Mouse (Mus musculus) thymus, adult 2 months (tissue): ENCODE results near the gene Nek2. TPM values are rescaled to one million over a fixed set of nuclear protein-coding genes. Genes with fewer than 3 reads are reported as not detected.
A peak's percentile ranks its signal among the peaks of the same experiment; 100 is the strongest.

Experiments
- DNase-seq: peaks from one replicate; pipeline ENCODE4 v3.0.0; 2021
- H3K27ac ChIP-seq: fragments of 200-500 bp; 2 replicates; pipeline ENCODE4 v1.5.1; 2012; ENCODE audit warnings: low read length, control low read depth; ENCODE audit not compliant: control insufficient read depth, insufficient read depth
- H3K27me3 ChIP-seq: fragments of 200-500 bp; 2 replicates; pipeline ENCODE4 v1.6.1; 2012; ENCODE audit warnings: mild to moderate bottlenecking, low read length, moderate library complexity, mixed read lengths; ENCODE audit not compliant: control insufficient read depth, insufficient read depth
- H3K36me3 ChIP-seq: fragments of 200-500 bp; 2 replicates; pipeline ENCODE4 v1.6.1; 2012; ENCODE audit warnings: mild to moderate bottlenecking, low read length, moderate library complexity; ENCODE audit not compliant: control insufficient read depth, insufficient read depth
- H3K4me1 ChIP-seq: fragments of 200-500 bp; replicated peaks from 2 replicates; pipeline ENCODE4 v1.6.1; 2012; ENCODE audit warnings: low read length; ENCODE audit not compliant: control insufficient read depth, insufficient read depth
- H3K4me3 ChIP-seq: fragments of 200-500 bp; 2 replicates; pipeline ENCODE4 v1.5.1; 2012; ENCODE audit warnings: mild to moderate bottlenecking, low read length, control low read depth, moderate library complexity; ENCODE audit not compliant: control insufficient read depth, insufficient read depth
- CTCF ChIP-seq: fragments of 200-500 bp; IDR thresholded peaks from 2 replicates; pipeline ENCODE4 v1.5.1; 2012; ENCODE audit warnings: mild to moderate bottlenecking, control low read depth, low read length, moderate library complexity, borderline replicate concordance; ENCODE audit not compliant: control insufficient read depth, poor library complexity, insufficient read depth; ENCODE audit errors: extremely low read depth
- POLR2A ChIP-seq: fragments of 200-500 bp; IDR thresholded peaks from 2 replicates; pipeline ENCODE4 v1.6.1; 2012; ENCODE audit warnings: mild to moderate bottlenecking, low read length, control low read depth, moderate library complexity; ENCODE audit not compliant: control insufficient read depth, poor library complexity, insufficient read depth; ENCODE audit errors: extremely low read depth
- WGBS: fragments of 180-500 bp; shearing (Covaris S2); methylation state at CpG from one replicate; pipeline ENCODE4 v1.1.7; 2018; 5-methylcytosine and 5-hydroxymethylcytosine counted together
- polyA plus RNA-seq: library from polyadenylated mRNA; depleted of rRNA; stranded (reverse); fragments of >200 nt; gene quantifications from 2 replicates; pipeline ENCODE4 v1.2.3, GENCODE M21; 2012

Nek2 gene
- polyA plus RNA-seq, 1 experiment: 14.9 TPM

DNA sequence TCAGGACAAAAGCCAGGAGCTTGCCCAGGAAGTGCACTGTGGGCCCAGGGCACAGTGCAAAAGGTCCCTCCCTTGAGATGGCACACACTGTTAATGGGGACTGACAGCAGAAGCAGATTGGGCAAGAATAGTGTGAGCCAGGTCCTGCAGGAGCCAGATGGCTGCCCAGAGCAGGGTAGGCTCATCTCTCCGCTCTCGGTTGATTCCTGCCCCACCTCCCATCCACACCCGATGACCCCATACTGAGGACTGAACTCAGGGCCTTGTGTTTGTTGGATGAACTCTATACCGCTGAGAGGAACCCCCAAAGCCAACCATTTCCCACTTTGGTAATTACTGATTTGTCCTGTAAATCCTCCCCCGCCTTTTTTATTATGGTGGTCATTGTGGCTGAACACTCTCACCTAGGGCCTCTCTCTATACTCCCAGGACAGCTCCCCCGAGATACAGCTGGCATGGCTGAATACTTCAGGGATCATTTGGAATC is 3.1 kb upstream of the Nek2 start:
- Histone ChIP-seq H3K36me3 (no peaks in the 10 kb centered on the region), H3K4me3 (no peak overlapping the region), H3K4me1 (peaks cover 6% of the 10 kb centered on the region), H3K27ac (no peak overlapping the region), H3K27me3 (no peaks in the 10 kb centered on the region)
- DNase-seq: no peak
- no peak for TF ChIP-seq POLR2A
- no peak for TF ChIP-seq CTCF
- 64% methylated on average over 6 of the region's 6 CpGs for WGBS

DNA sequence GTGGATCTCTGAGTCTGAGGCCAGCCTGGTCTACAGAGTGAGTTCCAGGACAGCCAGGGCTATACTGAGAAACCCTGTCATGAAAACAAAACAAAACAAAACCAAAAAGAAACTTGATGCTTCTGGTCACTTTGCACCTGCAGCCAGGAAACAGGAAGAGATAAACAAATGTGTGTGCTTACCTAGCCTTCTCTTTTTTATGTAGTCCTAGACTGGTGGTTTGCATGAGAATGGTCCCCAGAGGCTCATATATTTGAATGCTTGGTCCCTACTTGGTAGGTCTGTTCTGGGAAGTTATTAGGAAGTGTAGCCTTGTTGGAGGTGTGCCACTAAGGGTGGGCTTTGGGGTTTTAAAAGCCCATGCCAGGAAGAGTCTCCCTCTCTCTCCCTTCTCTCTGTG is 2.2 kb upstream of the Nek2 start:
- no peak for TF ChIP-seq CTCF
- no peak for TF ChIP-seq POLR2A
- Histone ChIP-seq H3K36me3 (no peaks in the 10 kb centered on the region), H3K27me3 (no peaks in the 10 kb centered on the region), H3K4me3 (no peak overlapping the region), H3K4me1 (peaks cover 4% of the 10 kb centered on the region), H3K27ac (no peak overlapping the region)
- DNase-seq: no peak

DNA sequence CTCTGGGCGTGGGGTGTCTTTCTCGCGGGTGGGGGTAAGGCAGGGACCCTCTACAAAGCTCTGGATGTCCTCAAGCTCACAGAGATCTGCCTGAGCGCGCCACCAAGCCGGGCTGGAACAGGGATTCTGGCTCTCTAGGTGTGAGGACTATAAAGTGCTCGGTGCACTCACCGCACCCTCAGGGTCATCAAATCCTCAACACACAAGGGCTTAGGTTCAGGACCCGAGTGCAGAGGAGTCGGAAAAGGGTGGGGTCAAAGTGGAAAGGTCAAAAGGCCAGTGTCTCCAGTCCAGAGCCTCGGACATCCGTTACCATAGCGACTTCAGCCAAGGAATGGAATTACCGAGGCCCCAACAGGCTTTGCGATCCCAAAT is 306 bp upstream of the Nek2 start:
- Histone ChIP-seq H3K27me3 (no peaks in the 10 kb centered on the region), H3K27ac (no peak overlapping the region), H3K4me3 (peak overlapping the region; percentile 76), H3K36me3 (peaks cover 4% of the 10 kb centered on the region; the same call in 1 of the 2 replicates), H3K4me1 (peaks cover 4% of the 10 kb centered on the region)
- WGBS: 19% methylated on average over 15 of the region's 15 CpGs
- no peak for DNase-seq
- TF ChIP-seq POLR2A: no peak
- no peak for TF ChIP-seq CTCF

DNA sequence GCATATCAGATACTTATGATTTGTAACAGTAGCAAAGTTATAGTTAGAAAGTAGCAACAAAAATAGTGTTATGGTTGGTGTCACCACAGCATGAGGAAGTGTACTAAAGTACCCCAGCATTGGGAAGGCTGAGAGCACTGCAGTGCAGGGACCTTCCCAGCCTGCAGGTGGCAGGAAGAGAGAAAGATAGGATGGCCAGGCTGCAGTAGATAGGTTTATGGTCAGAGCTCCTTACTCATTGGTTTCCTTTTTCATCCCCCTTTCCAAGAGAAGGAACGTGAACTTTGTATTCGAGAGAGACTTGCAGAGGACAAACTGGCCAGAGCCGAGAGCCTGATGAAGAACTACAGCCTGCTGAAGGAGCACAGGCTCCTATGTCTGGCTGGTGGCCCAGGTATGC is 7.9 kb downstream of the Nek2 start:
- Histone ChIP-seq H3K36me3 (peaks cover 35% of the 10 kb centered on the region), H3K4me1 (no peaks in the 10 kb centered on the region), H3K27me3 (no peaks in the 10 kb centered on the region), H3K27ac (no peak overlapping the region), H3K4me3 (no peak overlapping the region)
- no peak for DNase-seq
- whole genome bisulfite sequencing: 65% methylated on average over 3 of the region's 3 CpGs
- no peak for TF ChIP-seq POLR2A
- no peak for TF ChIP-seq CTCF

DNA sequence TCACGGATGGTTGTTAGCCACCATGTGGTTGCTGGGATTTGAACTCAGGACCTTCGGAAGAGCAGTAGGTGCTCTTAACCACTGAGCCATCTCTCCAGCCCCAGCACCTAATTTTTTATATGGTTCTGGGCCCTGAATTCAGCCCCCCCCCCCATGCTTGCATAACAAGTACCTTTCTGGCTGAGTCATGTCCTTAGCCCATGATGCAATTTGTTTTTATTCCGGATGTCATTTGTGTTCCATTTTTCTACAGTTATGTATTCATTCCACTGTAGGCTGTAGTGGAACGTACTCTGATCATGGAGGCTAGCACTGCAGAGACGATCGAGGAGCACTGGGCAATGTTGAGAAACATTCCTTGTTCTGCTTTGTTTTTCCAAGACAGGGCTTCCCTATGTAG is 12.2 kb downstream of the Nek2 start:
- no peak overlapping the region for H3K27ac ChIP-seq
- peaks cover 16% of the 10 kb centered on the region for H3K36me3 ChIP-seq
- no peak for TF ChIP-seq CTCF
- no peak for TF ChIP-seq POLR2A
- 98% methylated on average over 6 of the region's 6 CpGs for WGBS
- H3K27me3 ChIP-seq: no peaks in the 10 kb centered on the region
- H3K4me3 ChIP-seq: no peak overlapping the region
- H3K4me1 ChIP-seq: no peaks in the 10 kb centered on the region
- no peak for DNase-seq

DNA sequence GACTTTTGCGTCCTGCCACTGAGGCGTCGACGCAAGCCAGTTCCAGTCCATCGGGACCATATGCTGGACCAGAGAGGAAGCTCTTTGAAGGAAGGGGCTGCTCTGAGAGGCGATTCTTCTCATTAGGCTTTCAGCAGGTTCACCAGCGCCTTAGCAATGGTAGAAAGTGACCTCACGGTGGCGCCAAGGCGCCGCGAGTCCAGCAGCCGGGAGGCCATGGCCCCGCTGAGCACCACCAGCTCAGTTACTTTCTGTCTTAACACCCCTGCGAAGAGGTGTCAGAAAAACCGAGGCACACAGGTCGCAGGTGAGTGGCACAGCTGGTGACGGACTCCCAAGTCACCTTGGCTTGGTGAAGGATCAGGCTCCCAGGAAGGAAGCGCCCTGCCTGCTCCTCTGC is 13.6 kb downstream of the Nek2 start:
- TF ChIP-seq POLR2A (no peak), CTCF (peak; percentile 84; the same call in 1 of the 2 replicates)
- H3K4me1 ChIP-seq: no peaks in the 10 kb centered on the region
- WGBS: 15% methylated on average over 19 of the region's 19 CpGs
- H3K27me3 ChIP-seq: no peaks in the 10 kb centered on the region
- H3K36me3 ChIP-seq: peaks cover 9% of the 10 kb centered on the region
- DNase-seq: peak; percentile 52
- H3K4me3 ChIP-seq: no peak overlapping the region
- H3K27ac ChIP-seq: no peak overlapping the region
